Mouse (Mus musculus): ENCODE data around the gene Foxp1. TPM values are rescaled to one million over a fixed set of nuclear protein-coding genes. Genes with fewer than 3 reads are reported as not detected.

The Foxp1 gene
- total RNA-seq, 4 experiments from 2014 or later = 90.9 to 101 (median 95.2) TPM

GRCm38 (mm10) chr6:99063982-99064484 is 458.5 kb downstream of the Foxp1 start:
- no peak for DNase-seq (ENCODE audit: low spot score in 2 of 2)

- no peak for DNase-seq (ENCODE audit: low spot score in 2 of 2)
Observed at GRCm38 (mm10) chr6:99062931-99063330, 459.6 kb downstream of the Foxp1 start.

GRCm38 (mm10) chr6:99058688-99059087 is 463.8 kb downstream of the Foxp1 start:
- no peak for DNase-seq (ENCODE audit: low spot score in 2 of 2)

GRCm38 (mm10) chr6:99057113-99057553 is 465.4 kb downstream of the Foxp1 start:
- DNase-seq (ENCODE audit: low spot score in 2 of 2) = no peak

GRCm38 (mm10) chr6:99056379-99056778 is 466.1 kb downstream of the Foxp1 start:
- DNase-seq (ENCODE audit: low spot score in 2 of 2) = no peak

- DNase-seq (ENCODE audit: low spot score in 2 of 2) = no peak
Observed at GRCm38 (mm10) chr6:99053998-99054397, 468.5 kb downstream of the Foxp1 start.

GRCm38 (mm10) chr6:99053111-99053510 is 469.4 kb downstream of the Foxp1 start:
- no peak for DNase-seq (ENCODE audit: low spot score in 2 of 2)

GRCm38 (mm10) chr6:99051724-99052123 is 470.8 kb downstream of the Foxp1 start:
- no peak for DNase-seq (ENCODE audit: low spot score in 2 of 2)

GRCm38 (mm10) chr6:99050288-99051006 is 472.1 kb downstream of the Foxp1 start:
- no peak for DNase-seq (ENCODE audit: low spot score in 2 of 2)

- no peak for DNase-seq (ENCODE audit: low spot score in 2 of 2)
Observed at GRCm38 (mm10) chr6:99047322-99047721, 475.2 kb downstream of the Foxp1 start.

- DNase-seq (ENCODE audit: low spot score in 2 of 2) = no peak
Observed at GRCm38 (mm10) chr6:99045845-99046788, 476.4 kb downstream of the Foxp1 start.

GRCm38 (mm10) chr6:99043932-99044664 is 478.4 kb downstream of the Foxp1 start:
- DNase-seq (ENCODE audit: low spot score in 2 of 2) = no peak

GRCm38 (mm10) chr6:99043226-99043625 is 479.3 kb downstream of the Foxp1 start:
- no peak for DNase-seq (ENCODE audit: low spot score in 2 of 2)

- no peak for DNase-seq (ENCODE audit: low spot score in 2 of 2)
Observed at GRCm38 (mm10) chr6:99042175-99042954, 480.2 kb downstream of the Foxp1 start.

- no peak for DNase-seq (ENCODE audit: low spot score in 2 of 2)
Observed at GRCm38 (mm10) chr6:99038977-99039376, 483.5 kb downstream of the Foxp1 start.

GRCm38 (mm10) chr6:99035459-99036375 is 486.8 kb downstream of the Foxp1 start:
- DNase-seq (ENCODE audit: low spot score in 2 of 2) = no peak

GRCm38 (mm10) chr6:99033062-99033461 is 489.5 kb downstream of the Foxp1 start:
- no peak for DNase-seq (ENCODE audit: low spot score in 2 of 2)

- DNase-seq (ENCODE audit: low spot score in 2 of 2) = no peak
Observed at GRCm38 (mm10) chr6:99031321-99031903, 491.1 kb downstream of the Foxp1 start.

GRCm38 (mm10) chr6:99030251-99030650 is 492.3 kb downstream of the Foxp1 start:
- DNase-seq (ENCODE audit: low spot score in 2 of 2) = no peak
